Mouse (Mus musculus) left cerebral cortex, adult 18-20 months (tissue): ENCODE results near the gene Padi3. TPM values are rescaled to one million over a fixed set of nuclear protein-coding genes. Genes with fewer than 3 reads are reported as not detected.

Experiments
- total RNA-seq, 2 experiments: library from RNA; stranded (reverse); gene quantifications; 2 replicates each; pipeline ENCODE4 v1.2.3; 2021

Gene Padi3
- total RNA-seq, 2 experiments from 2014 or later: not detected

Other genes with a start within 250 kb of the Padi3 start
- 10 to 100 TPM; 56.0 to 60.5 TPM for gene Arhgef10l, start 144.6 kb downstream of the Padi3 start, total RNA-seq
- gene Rcc2, start 110.1 kb downstream of the Padi3 start, total RNA-seq: 10 to 100 TPM; 89.8 to 94.3 TPM
- under 1 TPM in 1 of 2 experiments, not detected in 1; 0.66 TPM for gene Padi6, start 68.0 kb downstream of the Padi3 start, total RNA-seq
- gene Padi4, start 36.4 kb downstream of the Padi3 start, total RNA-seq: not detected
- gene Padi1, start 35.1 kb upstream of the Padi3 start, total RNA-seq: not detected
- gene Padi2, start 95.7 kb upstream of the Padi3 start, total RNA-seq: 10 to 100 TPM; 13.5 to 14.6 TPM
- 100 to 1,000 TPM; 192 to 194 TPM for gene Sdhb, start 150.6 kb upstream of the Padi3 start, total RNA-seq
- 100 to 1,000 TPM; 140 to 149 TPM for gene Atp13a2, start 176.2 kb upstream of the Padi3 start, total RNA-seq
- 1 to 10 TPM; 3.8 to 4.4 TPM for gene Mfap2, start 199.8 kb upstream of the Padi3 start, total RNA-seq
- 10 to 100 TPM; 44.6 to 55.4 TPM for gene Crocc, start 249.9 kb upstream of the Padi3 start, total RNA-seq